Mouse (Mus musculus) layer of hippocampus, postnatal 25 days (tissue): ENCODE measurements around the gene Ackr3. TPM values are rescaled to one million over a fixed set of nuclear protein-coding genes. Genes with fewer than 3 reads are reported as not detected.

Experiments
- DNase-seq, 2 experiments: peaks; one replicate each; pipeline ENCODE4 v3.0.0; 2022; ENCODE audit warnings: mixed read lengths in 2 of 2, low spot score in 1 of 2; ENCODE audit errors: extremely low spot score in 1 of 2
- total RNA-seq, 2 experiments: library from RNA; stranded (reverse); gene quantifications; 2 replicates each; pipeline ENCODE4 v1.2.3; 2021

Ackr3 gene
- total RNA-seq, 2 experiments from 2014 or later = 15.5 to 16.7 TPM

DNA sequence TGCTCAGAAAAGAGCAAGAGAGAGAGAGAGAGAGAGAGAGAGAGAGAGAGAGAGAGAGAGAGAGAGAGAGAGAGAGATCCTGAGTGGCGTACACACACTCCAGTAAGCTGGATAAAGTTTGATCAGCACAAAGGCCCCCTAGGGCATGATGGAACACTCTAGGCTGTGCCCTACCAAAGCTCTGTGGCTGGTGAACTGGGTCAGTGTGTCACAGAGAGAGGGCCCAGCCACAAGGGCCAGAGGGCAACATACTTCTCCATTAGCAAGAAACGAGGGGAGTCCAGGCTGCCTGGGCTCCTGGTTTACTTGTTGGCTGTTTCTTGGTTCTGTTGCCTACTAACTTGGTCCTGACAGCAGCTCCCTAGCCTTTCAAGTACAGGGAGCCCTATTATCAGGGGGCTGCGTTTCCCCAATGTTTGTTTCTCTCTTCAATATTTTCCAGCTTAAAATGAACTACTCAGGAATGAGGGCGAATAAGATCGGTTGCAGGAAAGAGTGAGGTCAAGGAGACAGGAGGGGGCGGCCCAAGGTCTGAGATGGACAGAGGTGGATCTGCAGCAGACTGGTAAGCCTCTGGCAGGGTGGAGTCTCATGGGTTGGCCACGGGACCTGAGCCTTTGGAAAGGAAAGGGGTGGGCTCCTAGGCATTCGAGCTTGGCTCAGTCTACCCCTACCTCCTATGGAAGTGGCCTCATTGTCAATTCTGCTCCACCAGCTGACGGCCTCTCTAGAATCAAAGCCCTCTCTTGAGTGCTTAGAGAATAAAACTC lies 45.4 kb downstream of the Ackr3 start:
- DNase-seq = no peak

DNA sequence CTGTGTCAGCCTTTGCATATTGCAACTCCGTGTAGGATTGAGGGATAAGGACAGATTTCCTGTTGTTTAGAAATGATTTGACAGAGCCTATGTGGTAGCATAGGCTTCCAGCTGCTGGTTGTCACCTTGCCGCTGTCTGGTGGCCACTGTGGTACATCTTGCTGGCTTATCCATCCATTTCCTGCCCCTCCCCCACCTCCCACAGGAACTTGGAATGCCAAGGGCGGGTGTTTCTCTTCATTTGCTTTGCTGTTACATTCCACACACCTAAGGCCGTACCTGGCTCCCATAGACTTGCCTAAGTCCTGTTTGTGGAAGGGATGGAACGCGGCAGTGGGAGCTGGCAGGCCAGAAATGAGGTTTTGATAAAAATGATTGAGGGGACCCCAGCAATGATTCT lies 46.6 kb downstream of the Ackr3 start:
- no peak for DNase-seq

DNA sequence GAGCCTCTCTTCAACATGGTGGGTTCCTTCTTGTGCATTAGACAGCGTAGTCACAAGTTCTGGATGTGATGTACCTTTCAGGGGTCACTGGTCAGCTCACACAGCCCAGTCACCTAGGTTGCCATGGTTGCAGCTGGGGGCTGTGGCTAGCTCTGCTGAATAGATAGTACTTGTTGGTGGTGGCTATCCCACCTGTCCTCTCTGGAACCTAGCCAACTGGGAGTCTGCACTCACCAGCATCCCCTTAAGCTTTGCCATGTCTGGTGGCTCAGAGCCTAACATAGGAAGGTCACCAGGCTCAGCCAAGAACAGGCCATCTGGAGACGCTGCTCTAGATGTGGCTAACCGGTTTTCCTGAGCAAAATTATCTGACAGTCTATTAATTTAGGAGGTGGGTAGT lies 47.4 kb downstream of the Ackr3 start:
- no peak for DNase-seq

DNA sequence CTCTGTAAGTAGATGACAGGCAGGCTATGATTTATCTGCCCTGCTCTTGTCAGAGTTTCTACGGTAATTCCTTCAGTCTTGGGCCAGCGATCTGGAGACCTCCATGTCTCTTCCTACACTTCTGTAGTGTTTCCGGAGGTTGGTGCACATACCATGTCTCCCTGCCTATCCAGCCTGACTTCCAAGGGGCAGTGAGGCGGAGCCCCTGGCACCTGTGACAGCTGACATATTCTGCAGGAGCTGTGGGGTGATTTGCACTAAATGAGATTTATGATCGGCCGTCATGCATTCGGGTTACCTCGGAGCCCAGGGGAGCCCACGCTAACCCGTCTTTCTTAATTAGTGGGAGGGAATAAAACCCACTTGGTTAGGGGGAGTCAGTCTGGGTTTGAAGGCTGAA lies 49.7 kb downstream of the Ackr3 start:
- no peak for DNase-seq

GRCm38 (mm10) chr1:90258253-90258887 lies 54.6 kb downstream of the Ackr3 start:
- DNase-seq = no peak

DNA sequence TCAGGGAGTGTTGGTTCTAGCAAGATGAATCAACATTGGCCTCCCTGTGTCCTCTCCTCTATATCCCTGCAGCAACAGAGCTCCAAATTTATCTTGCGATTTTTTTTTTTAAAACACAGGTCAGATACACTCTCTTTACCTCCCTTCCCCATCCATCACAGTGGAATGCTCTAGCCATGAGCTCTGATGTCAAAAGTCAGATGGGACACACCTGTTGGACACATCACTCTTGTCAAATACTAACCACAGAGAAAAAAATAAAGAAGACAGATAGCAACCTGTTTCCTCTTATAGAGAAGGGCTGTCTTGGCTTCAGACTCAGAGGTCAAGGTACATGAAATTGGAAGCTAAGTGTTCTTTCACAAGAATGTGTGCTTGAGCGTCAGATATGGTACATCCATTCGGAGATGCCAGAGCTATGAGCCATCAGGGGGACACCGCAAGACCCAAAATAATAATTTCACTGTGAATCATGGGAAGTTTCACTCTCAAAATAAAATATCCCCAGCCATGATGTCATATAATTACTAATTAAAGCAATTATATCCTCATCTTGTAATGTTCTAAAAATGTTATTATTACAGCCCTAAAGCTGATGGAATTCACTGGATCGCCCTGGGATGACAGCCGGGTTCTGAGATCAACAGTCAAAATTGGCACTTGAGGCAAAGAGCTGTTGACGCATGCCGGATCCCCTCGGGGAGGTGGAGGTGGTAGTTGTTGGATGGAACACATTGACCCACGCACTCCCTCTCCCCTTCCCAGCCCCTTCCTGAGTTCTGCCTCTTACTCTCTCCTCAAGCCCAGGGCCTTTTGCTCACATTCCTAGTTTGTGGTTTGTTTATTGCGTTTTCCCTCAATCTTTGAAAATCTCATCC lies 57.2 kb downstream of the Ackr3 start:
- DNase-seq = no peak

DNA sequence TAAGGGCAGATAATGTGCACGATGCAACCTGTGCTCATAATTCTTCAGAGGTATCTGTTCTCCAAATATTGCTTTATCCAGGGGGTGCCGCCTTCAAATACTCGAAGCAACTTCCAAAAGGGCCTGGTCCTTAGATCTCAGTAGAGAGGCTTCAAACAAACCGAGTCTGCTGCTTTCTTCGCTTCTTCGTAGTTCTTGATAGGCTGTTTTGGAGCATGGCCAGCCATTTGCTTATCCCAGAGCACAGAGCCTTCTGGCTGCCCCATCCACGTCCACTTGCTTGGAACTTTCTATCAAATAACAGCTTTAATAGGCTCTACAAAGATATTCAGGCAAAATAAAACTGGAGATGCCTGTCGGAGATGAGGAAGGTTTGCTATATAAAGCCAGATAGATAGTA lies 58.6 kb downstream of the Ackr3 start:
- DNase-seq = no peak

Other genes with a start within 250 kb of the Ackr3 start
- 1 to 10 TPM; 2.7 to 3.2 TPM for gene Asb18, start 189.3 kb upstream of the Ackr3 start, total RNA-seq
- gene Iqca, start 50.6 kb upstream of the Ackr3 start, total RNA-seq = 1 to 10 TPM in 1 of 2 experiments, under 1 TPM in 1; 0.76 to 1.7 TPM